Comparison of ENCODE assay signal across 23 mouse cellular contexts in genomic region chr10:98728396-98729030, GRCm38 (mm10).
DNase-seq lines count a peak whose midpoint lies in the region; ATAC-seq and TF ChIP-seq lines count a peak whose summit lies in the region.
"Had no signal": no experiment of that assay in that cellular context is flagged by ENCODE, and none has a peak within 500 bp of the region (broad histone marks: within the 10 kb centered on the region; RNA-seq: fewer than 3 reads in every experiment).

No protein-coding gene starts in this region.

- no peak; the same call in 1 of the 2 replicates for TF ChIP-seq EP300 in liver, postnatal 0 days (IDR thresholded peaks at IDR 0.05; ENCODE audit: low read depth)

- peak; percentile 55 for ATAC-seq in liver, postnatal 0 days
- no peak for ATAC-seq in forebrain, postnatal 0 days
- ATAC-seq: hindbrain, embryonic 16.5 days had no signal

- H3K4me2 ChIP-seq in liver, postnatal 0 days (ENCODE audit: low read depth, low read length): no peak overlapping the region
- no peak overlapping the region for H3K4me2 ChIP-seq in forebrain, postnatal 0 days (ENCODE audit: low read depth)
- H3K4me2 ChIP-seq: forebrain, embryonic 12.5 days; limb, embryonic 12.5 days; lung, embryonic 15.5 days; midbrain, embryonic 11.5 days; neural tube, embryonic 13.5 days; stomach, embryonic 15.5 days had no signal

- no peak overlapping the region for H3K4me3 ChIP-seq in liver, postnatal 0 days (ENCODE audit: low read depth, low read length)
- no peak overlapping the region for H3K4me3 ChIP-seq in forebrain, postnatal 0 days (ENCODE audit: low read depth, low read length)
- H3K4me3 ChIP-seq: forebrain, embryonic 12.5 days; heart, adult 2 months; limb, embryonic 12.5 days; lung, embryonic 15.5 days; neural tube, embryonic 13.5 days; stomach, embryonic 15.5 days had no signal

- no peak overlapping the region for H3K27ac ChIP-seq in liver, postnatal 0 days (ENCODE audit: low read depth)
- no peak overlapping the region for H3K27ac ChIP-seq in forebrain, postnatal 0 days (ENCODE audit: low read depth, low read length)
- H3K27ac ChIP-seq: forebrain, embryonic 12.5 days; heart, adult 2 months; limb, embryonic 12.5 days; lung, embryonic 15.5 days; neural tube, embryonic 13.5 days; stomach, embryonic 15.5 days had no signal

- H3K9me3 ChIP-seq in liver, postnatal 0 days (ENCODE audit: low read length): no peaks in the 10 kb centered on the region
- no peaks in the 10 kb centered on the region for H3K9me3 ChIP-seq in forebrain, postnatal 0 days (ENCODE audit: low read length)
- H3K9me3 ChIP-seq: forebrain, embryonic 12.5 days; limb, embryonic 12.5 days; lung, embryonic 15.5 days; neural tube, embryonic 13.5 days; stomach, embryonic 15.5 days had no signal

- H3K36me3 ChIP-seq in liver, postnatal 0 days (replicated peaks; ENCODE audit: insufficient read depth, low read length): no peaks in the 10 kb centered on the region
- H3K36me3 ChIP-seq in forebrain, postnatal 0 days (ENCODE audit: insufficient read depth): no peaks in the 10 kb centered on the region
- H3K36me3 ChIP-seq: forebrain, embryonic 12.5 days; limb, embryonic 12.5 days; lung, embryonic 15.5 days; neural tube, embryonic 13.5 days; stomach, embryonic 15.5 days had no signal

- WGBS in liver, postnatal 0 days (ENCODE audit: insufficient replicate concordance): 31% methylated on average over 5 of the region's 5 CpGs
- WGBS in forebrain, postnatal 0 days: 88% methylated on average over 5 of the region's 5 CpGs

- TF ChIP-seq CTCF in liver, postnatal 0 days (IDR thresholded peaks at IDR 0.05; ENCODE audit: low read depth): no peak
- TF ChIP-seq CTCF in forebrain, postnatal 0 days (IDR thresholded peaks at IDR 0.05; ENCODE audit: low read depth): no peak

- peak; percentile 29 for DNase-seq in 416B (ENCODE audit: low read depth)
- peak; percentile 13 for DNase-seq in CD4-positive helper T cell, adult 2 months (ENCODE audit: low read depth, low spot score)
- peak; percentile 7 for DNase-seq in fat pad, adult 2 months (ENCODE audit: extremely low read depth, low read depth, low spot score)
- DNase-seq in liver, postnatal 0 days: no peak
- no peak for DNase-seq in forebrain, postnatal 0 days
- DNase-seq in cerebellum, adult 18-20 months: no peak
- no peak for DNase-seq in frontal cortex, postnatal 10 days (ENCODE audit: low spot score in 2 of 2)
- no peak for DNase-seq in cerebellum, postnatal 4 days (ENCODE audit: low spot score in 2 of 2)
- DNase-seq: cerebellum, postnatal 10 days; embryo, embryonic 11 days; gastrocnemius, postnatal 14 days; heart, adult 2 months; heart, postnatal 36 days; kidney, adult 11 months; right cerebral cortex, postnatal 25 days; thymus, adult 18-20 months had no signal

- H3K27me3 ChIP-seq in liver, postnatal 0 days (ENCODE audit: insufficient read depth, low read length): no peaks in the 10 kb centered on the region
- no peaks in the 10 kb centered on the region; the same call in 1 of the 2 replicates for H3K27me3 ChIP-seq in forebrain, postnatal 0 days (ENCODE audit: insufficient read depth, low read length)
- H3K27me3 ChIP-seq: forebrain, embryonic 12.5 days; limb, embryonic 12.5 days; lung, embryonic 15.5 days; neural tube, embryonic 13.5 days; stomach, embryonic 15.5 days had no signal

- H3K9ac ChIP-seq in liver, postnatal 0 days (replicated peaks): no peak overlapping the region
- H3K9ac ChIP-seq in forebrain, postnatal 0 days: no peak overlapping the region
- H3K9ac ChIP-seq: forebrain, embryonic 12.5 days; limb, embryonic 12.5 days; lung, embryonic 15.5 days; neural tube, embryonic 13.5 days; stomach, embryonic 15.5 days had no signal

- H3K4me1 ChIP-seq in liver, postnatal 0 days (ENCODE audit: insufficient read depth): no peaks in the 10 kb centered on the region
- no peaks in the 10 kb centered on the region for H3K4me1 ChIP-seq in forebrain, postnatal 0 days (ENCODE audit: insufficient read depth)
- H3K4me1 ChIP-seq: forebrain, embryonic 12.5 days; limb, embryonic 12.5 days; neural tube, embryonic 13.5 days; stomach, embryonic 15.5 days had no signal

Comparison
In these comparisons a context has a peak if more than half of its experiments do, and no peak if none do; other contexts are left out.
1. DNase-seq: peak in 416B (single experiment), CD4-positive helper T cell, adult 2 months (single experiment) and fat pad, adult 2 months (single experiment); none in liver, postnatal 0 days (single experiment), forebrain, postnatal 0 days (single experiment), cerebellum, adult 18-20 months (0 of 2), frontal cortex, postnatal 10 days (0 of 2) and cerebellum, postnatal 4 days (0 of 2).